Mouse (Mus musculus) limb, embryonic 13.5 days (tissue): ENCODE data around the gene Sh2d4b. TPM values are rescaled to one million over a fixed set of nuclear protein-coding genes. Genes with fewer than 3 reads are reported as not detected.

Source experiments
- ATAC-seq: fragments of 200-750 bp; cut with Nextera tagmentation; 2 replicates; pipeline ENCODE4 v1.8.0; 2017; ENCODE audit warnings: low read depth, moderate number of reproducible peaks, moderate TSS enrichment; ENCODE audit not compliant: low FRiP score
- H3K27ac ChIP-seq: fragments of 300-500 bp; sonication (generic); 2 replicates; pipeline ENCODE4 v1.5.1; 2015; ENCODE audit warnings: inconsistent platforms, mild to moderate bottlenecking, moderate library complexity
- H3K27me3 ChIP-seq: fragments of 300-500 bp; sonication (generic); 2 replicates; pipeline ENCODE4 v1.6.1; 2015; ENCODE audit warnings: mild to moderate bottlenecking, inconsistent platforms
- H3K36me3 ChIP-seq: fragments of 300-500 bp; sonication (generic); 2 replicates; pipeline ENCODE4 v1.6.1; 2015; ENCODE audit warnings: inconsistent platforms, mild to moderate bottlenecking, moderate library complexity
- H3K4me1 ChIP-seq: fragments of 300-500 bp; sonication (generic); 2 replicates; pipeline ENCODE4 v1.6.1; 2015; ENCODE audit warnings: inconsistent platforms
- H3K4me2 ChIP-seq: fragments of 300-500 bp; sonication (generic); replicated peaks from 2 replicates; pipeline ENCODE4 v1.6.1; 2015; ENCODE audit warnings: inconsistent platforms, mild to moderate bottlenecking, moderate library complexity
- H3K4me3 ChIP-seq: fragments of 300-500 bp; sonication (generic); 2 replicates; pipeline ENCODE4 v1.5.1; 2015; ENCODE audit warnings: moderate library complexity, mild to moderate bottlenecking, inconsistent platforms
- H3K9ac ChIP-seq: fragments of 300-500 bp; sonication (generic); 2 replicates; pipeline ENCODE4 v1.6.1; 2015; ENCODE audit warnings: mild to moderate bottlenecking, inconsistent platforms
- H3K9me3 ChIP-seq: fragments of 300-500 bp; sonication (generic); 2 replicates; pipeline ENCODE4 v1.6.1; 2016; ENCODE audit warnings: inconsistent platforms
- WGBS: fragments of 180-500 bp; shearing (Covaris S2); methylation state at CpG from one replicate; pipeline ENCODE4 v1.1.7; 2015; 5-methylcytosine and 5-hydroxymethylcytosine counted together
- polyA plus RNA-seq: library from polyadenylated mRNA; unstranded; fragments of >200 nt; fragmentation: Nextera tagmentation; extraction: Ambion mirVana; gene quantifications from 2 replicates; pipeline ENCODE4 v1.2.1, GENCODE M21; 2015

Gene Sh2d4b
- polyA plus RNA-seq, 1 experiment from 2014 or later = 0.67 TPM

DNA sequence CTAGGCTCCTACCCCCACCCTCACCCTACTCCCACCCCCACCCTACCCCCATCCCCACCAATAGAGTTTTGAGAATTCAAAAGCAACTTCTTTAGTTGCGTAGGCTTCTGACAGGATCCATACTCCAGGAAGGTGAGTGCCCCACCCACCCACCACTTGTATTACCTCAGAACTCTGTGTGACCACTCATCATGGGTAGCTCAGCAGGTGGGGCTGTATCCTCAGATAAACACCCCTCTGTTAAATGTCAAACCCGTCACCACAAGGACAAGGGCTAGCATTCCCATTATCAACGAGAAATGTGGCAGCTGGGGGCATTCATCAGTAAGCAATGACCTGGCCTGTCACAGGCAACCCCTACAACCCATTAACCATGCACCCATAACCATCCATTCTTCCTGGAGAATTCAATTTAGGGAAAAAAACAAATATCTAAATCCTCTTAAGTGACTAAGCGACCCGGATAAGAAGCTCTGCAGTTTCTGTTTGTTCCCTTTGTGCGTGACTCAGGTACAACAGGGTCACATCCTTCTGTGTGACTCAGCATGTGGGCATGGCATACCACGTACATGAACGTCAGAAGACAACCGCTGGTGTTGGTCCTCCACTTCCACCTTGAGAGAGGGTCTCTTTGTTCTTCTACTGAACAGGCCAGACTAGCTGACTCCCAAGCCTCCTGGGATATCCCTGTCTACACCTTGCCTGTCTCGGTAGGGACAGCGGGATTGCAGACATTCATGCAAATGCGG, 9.4 kb upstream of the Sh2d4b start:
- Histone ChIP-seq H3K4me2 (no peak overlapping the region), H3K36me3 (peaks cover 25% of the 10 kb centered on the region), H3K9me3 (no peaks in the 10 kb centered on the region), H3K4me1 (no peaks in the 10 kb centered on the region), H3K4me3 (no peak overlapping the region), H3K27ac (no peak overlapping the region), H3K27me3 (no peaks in the 10 kb centered on the region), H3K9ac (no peak overlapping the region)
- ATAC-seq = no peak
- 85% methylated on average over 12 of the region's 12 CpGs for WGBS

DNA sequence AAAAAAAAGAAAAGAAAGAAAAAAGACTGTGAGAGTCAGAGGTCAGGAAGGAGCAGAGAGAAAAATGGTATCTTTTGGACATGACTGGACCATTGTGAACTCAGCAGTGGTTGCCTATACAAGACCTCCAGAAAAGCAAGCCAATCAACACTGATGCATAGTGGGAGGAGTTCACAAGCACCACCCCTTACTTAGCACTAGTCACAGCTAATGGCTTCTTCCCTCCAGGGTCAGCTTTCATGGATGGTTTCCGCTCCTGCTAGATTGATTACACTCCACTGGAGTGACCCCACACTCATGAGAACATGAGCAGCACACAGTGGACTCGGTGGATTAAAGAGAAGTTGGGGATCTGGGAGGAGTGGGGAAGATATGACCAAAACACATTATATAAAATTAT, 7.2 kb upstream of the Sh2d4b start:
- 64% methylated on average over 2 of the region's 2 CpGs for WGBS
- ATAC-seq = no peak
- H3K4me1 ChIP-seq = no peaks in the 10 kb centered on the region

DNA sequence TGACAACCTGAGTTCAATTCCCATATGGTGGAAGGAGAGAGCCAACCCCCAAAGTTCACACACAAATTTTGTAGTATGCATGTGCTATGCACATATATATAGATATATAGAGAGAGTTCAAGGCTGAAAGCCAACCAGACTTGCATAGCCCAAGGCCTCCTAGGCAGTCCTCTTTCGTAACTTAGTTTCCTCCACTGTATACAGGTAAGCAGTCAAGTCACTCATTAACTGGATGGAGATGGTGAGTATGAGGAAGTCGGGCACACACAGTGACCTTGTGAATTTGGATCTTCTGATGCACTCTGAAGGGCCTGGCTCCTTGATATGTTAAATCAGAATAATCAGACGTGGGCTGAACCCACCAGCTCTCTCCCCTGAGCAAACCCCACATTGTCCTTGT, 4.8 kb upstream of the Sh2d4b start:
- no peaks in the 10 kb centered on the region for H3K36me3 ChIP-seq
- H3K27ac ChIP-seq = no peak overlapping the region
- H3K4me2 ChIP-seq = no peak overlapping the region
- H3K4me1 ChIP-seq = peaks cover 15% of the 10 kb centered on the region
- ATAC-seq = no peak
- H3K27me3 ChIP-seq = no peaks in the 10 kb centered on the region
- no peak overlapping the region for H3K9ac ChIP-seq
- no peaks in the 10 kb centered on the region for H3K9me3 ChIP-seq
- 93% methylated on average over 3 of the region's 3 CpGs for WGBS
- H3K4me3 ChIP-seq = no peak overlapping the region

More for the DNA sequence above, 7.2 kb upstream of the Sh2d4b start:
- H3K36me3 ChIP-seq = peaks cover 5% of the 10 kb centered on the region; the same call in 1 of the 2 replicates
- H3K9ac ChIP-seq = no peak overlapping the region
- no peaks in the 10 kb centered on the region for H3K9me3 ChIP-seq
- no peak overlapping the region for H3K4me2 ChIP-seq
- H3K27me3 ChIP-seq = no peaks in the 10 kb centered on the region
- H3K27ac ChIP-seq = no peak overlapping the region
- H3K4me3 ChIP-seq = no peak overlapping the region

DNA sequence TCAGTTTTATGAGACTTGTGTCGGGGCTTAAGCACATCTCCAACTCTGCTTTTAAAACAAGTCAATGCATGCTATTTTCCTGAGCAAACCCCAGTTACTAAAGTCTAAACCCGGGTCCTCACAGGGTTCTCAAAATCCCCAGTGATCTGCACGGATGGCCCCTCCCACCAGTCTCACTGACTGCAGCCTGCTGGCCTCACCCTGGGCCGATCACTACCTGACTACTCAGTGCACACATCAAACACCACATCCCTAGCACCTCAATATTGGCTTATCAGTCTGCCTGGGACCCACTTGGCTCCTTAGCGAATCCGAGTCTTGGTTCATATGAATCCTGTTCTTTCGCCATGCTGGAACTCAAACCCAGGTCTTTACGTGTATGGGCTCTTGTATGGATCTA, 2.6 kb upstream of the Sh2d4b start:
- WGBS = 71% methylated on average over 8 of the region's 8 CpGs
- Histone ChIP-seq H3K4me1 (peaks cover 15% of the 10 kb centered on the region), H3K36me3 (no peaks in the 10 kb centered on the region), H3K4me2 (no peak overlapping the region), H3K9me3 (no peaks in the 10 kb centered on the region), H3K27ac (no peak overlapping the region), H3K9ac (no peak overlapping the region), H3K27me3 (no peaks in the 10 kb centered on the region), H3K4me3 (no peak overlapping the region)
- ATAC-seq = no peak

DNA sequence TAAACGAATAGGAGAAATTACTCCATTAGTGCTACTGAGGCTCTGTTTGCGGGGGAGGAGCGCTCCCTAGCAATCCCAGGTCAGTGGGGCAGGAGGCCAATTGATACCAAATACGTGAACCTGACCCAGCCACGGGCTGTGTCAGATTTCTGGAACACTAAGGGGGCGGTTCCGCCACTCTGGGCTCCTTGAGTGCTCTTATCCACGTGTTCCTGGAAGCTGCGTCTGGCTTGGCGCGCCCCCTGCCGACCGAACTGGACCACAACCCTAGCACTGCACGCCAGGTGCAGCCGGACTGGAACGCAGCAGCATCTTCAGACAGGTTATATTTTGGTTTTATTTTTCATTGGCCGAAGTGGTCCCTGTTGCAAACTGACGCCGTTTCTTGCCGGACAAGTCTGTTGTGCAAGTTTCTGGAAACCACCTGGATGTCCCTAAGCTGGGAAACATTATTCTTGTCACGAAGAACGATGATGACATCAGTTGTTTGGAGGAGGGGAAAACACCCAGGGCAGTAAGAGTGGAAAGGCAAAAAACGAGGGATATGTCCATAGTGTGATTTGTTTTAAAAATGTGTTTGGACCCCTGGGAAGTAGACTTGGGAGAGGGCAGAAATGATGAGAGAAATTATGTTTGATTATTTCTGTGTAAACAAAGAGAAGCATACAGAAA, 1.6 kb upstream of the Sh2d4b start:
- Histone ChIP-seq H3K36me3 (no peaks in the 10 kb centered on the region), H3K9ac (peak overlapping the region; percentile 35; the same call in 1 of the 2 replicates), H3K4me1 (peaks cover 15% of the 10 kb centered on the region), H3K27ac (no peak overlapping the region; the same call in 1 of the 2 replicates), H3K27me3 (no peaks in the 10 kb centered on the region), H3K9me3 (no peaks in the 10 kb centered on the region), H3K4me3 (peak overlapping the region; percentile 20; the same call in 1 of the 2 replicates), H3K4me2 (peak overlapping the region; percentile 60)
- WGBS = 10% methylated on average over 23 of the region's 23 CpGs
- peak; percentile 86 for ATAC-seq

DNA sequence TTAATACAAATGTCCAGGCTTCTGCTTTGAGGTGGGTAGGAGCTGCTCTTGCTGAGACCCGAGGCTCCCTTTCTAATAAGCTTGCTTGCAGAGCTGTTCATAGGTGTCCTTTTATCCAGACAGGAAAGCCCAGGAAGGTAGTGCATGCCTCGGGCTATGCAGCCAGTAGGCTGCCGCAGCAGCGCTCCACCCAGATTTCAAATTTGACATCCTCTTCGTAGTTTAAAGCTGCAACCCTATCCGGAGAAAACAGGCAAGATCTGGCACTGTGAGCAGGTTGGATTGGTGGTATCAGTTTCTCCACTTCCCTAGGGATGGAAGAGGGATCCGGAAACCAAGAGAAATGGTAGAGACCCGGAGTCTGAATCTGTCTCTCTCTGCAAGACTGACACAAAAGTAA, 818 bp upstream of the Sh2d4b start:
- H3K4me3 ChIP-seq = no peak overlapping the region

DNA sequence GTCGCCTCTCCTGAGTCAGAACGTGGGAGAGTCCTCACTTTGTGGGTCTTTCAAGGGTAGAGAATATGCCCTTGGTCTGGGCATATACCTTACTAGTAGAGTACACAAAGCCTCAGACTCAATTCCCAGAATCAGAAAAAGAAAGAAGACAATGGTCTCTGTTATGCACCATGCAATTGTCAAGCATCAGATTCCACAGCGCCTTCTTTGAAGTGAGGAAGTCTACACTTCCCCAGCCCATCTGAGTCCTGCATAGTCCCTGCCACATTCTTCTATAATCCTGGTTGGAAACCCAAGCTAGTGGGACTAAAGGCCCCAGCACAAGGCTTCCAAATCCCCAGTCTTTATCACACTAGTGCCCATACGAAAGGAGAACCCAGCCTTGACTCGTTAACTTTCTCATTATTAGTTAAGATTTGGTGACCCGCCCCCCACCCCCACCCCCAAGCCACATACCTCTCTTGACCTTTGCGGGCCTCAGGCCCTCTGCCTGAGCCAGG, 690 bp downstream of the Sh2d4b start:
- H3K4me2 ChIP-seq = no peak overlapping the region
- H3K4me3 ChIP-seq = no peak overlapping the region
- ATAC-seq = no peak
- no peaks in the 10 kb centered on the region for H3K36me3 ChIP-seq
- no peaks in the 10 kb centered on the region for H3K27me3 ChIP-seq
- no peak overlapping the region for H3K27ac ChIP-seq
- H3K9me3 ChIP-seq = no peaks in the 10 kb centered on the region
- peaks cover 15% of the 10 kb centered on the region for H3K4me1 ChIP-seq
- H3K9ac ChIP-seq = no peak overlapping the region
- 81% methylated on average over 7 of the region's 7 CpGs for WGBS

More for the DNA sequence above, 818 bp upstream of the Sh2d4b start:
- ATAC-seq = no peak
- WGBS = 51% methylated on average over 8 of the region's 8 CpGs
- no peaks in the 10 kb centered on the region for H3K9me3 ChIP-seq
- peak overlapping the region; percentile 10; the same call in 1 of the 2 replicates for H3K27ac ChIP-seq
- no peaks in the 10 kb centered on the region for H3K27me3 ChIP-seq
- peaks cover 15% of the 10 kb centered on the region for H3K4me1 ChIP-seq
- peak overlapping the region; percentile 60 for H3K4me2 ChIP-seq
- no peak overlapping the region for H3K9ac ChIP-seq
- H3K36me3 ChIP-seq = no peaks in the 10 kb centered on the region

DNA sequence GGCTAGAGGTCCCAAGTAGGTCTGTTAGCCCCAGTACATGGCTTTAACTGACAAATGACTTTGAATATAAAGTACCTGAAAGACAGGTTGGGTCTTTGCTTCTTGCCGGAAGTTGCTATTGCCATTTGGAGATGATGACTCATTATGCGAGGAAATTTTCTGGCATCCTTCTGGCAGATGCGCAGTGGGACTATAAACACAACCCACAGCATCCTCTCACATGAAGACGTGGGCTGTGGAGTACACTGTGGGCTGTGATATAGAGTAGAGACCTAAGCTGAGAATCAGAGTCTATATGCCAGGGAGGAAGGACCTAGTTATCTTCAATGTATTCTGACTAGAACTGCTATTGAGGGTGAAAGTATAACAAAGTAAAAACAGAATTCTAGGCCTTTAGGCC, 1.6 kb downstream of the Sh2d4b start:
- no peaks in the 10 kb centered on the region for H3K9me3 ChIP-seq
- no peak overlapping the region for H3K9ac ChIP-seq
- H3K4me3 ChIP-seq = no peak overlapping the region
- H3K27ac ChIP-seq = no peak overlapping the region
- no peak overlapping the region for H3K4me2 ChIP-seq
- no peak for ATAC-seq
- WGBS = 90% methylated on average over 4 of the region's 4 CpGs
- no peaks in the 10 kb centered on the region for H3K27me3 ChIP-seq
- H3K4me1 ChIP-seq = peaks cover 15% of the 10 kb centered on the region
- no peaks in the 10 kb centered on the region for H3K36me3 ChIP-seq

DNA sequence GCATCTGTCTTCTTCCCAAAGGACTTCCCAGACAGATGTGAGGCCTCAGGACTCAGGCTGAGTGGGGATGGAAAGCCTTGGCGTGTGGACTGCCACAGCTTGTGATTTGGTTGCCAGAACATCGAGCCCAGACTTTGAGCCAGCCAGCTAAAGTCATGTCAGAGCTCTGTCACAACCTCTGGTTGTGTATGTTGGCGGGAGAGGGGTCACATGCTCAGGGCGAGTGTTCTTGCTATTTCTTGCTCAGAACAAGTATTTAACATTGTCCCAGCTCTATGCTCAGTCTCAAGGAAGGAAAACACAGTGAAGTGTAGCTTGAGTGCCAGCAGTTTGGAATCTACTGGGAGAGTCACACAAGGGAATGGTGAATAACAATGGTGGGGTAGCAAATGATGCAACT, 3.4 kb downstream of the Sh2d4b start:
- Histone ChIP-seq H3K4me1 (peaks cover 21% of the 10 kb centered on the region), H3K27ac (no peak overlapping the region), H3K9me3 (no peaks in the 10 kb centered on the region), H3K36me3 (no peaks in the 10 kb centered on the region), H3K4me3 (no peak overlapping the region), H3K4me2 (no peak overlapping the region), H3K27me3 (no peaks in the 10 kb centered on the region), H3K9ac (no peak overlapping the region)
- 80% methylated on average over 4 of the region's 4 CpGs for WGBS
- no peak for ATAC-seq

DNA sequence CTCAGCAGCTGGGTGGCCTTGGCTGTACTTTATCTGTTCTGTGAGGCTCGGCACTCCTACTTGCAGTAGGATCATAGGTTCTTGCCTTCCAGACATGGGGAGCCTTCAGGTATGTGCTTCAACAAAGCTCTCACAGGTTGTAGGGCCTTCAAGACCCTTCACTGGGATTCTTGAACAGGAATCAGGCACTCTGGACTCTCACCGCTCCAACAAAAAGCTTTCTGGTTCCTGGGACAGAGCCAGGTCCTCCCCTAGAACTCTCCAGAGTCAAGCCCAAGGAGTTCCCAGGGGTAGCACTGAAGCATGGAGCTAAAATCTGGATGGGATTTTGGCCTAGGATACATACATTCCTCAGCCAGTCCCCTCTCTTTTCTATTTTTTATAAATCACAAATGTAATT, 3.9 kb downstream of the Sh2d4b start:
- 90% methylated on average over 2 of the region's 2 CpGs for WGBS
- Histone ChIP-seq H3K4me3 (no peak overlapping the region), H3K4me2 (no peak overlapping the region), H3K9me3 (no peaks in the 10 kb centered on the region), H3K4me1 (peaks cover 17% of the 10 kb centered on the region), H3K9ac (no peak overlapping the region), H3K27ac (no peak overlapping the region), H3K27me3 (no peaks in the 10 kb centered on the region), H3K36me3 (no peaks in the 10 kb centered on the region)
- ATAC-seq = no peak

DNA sequence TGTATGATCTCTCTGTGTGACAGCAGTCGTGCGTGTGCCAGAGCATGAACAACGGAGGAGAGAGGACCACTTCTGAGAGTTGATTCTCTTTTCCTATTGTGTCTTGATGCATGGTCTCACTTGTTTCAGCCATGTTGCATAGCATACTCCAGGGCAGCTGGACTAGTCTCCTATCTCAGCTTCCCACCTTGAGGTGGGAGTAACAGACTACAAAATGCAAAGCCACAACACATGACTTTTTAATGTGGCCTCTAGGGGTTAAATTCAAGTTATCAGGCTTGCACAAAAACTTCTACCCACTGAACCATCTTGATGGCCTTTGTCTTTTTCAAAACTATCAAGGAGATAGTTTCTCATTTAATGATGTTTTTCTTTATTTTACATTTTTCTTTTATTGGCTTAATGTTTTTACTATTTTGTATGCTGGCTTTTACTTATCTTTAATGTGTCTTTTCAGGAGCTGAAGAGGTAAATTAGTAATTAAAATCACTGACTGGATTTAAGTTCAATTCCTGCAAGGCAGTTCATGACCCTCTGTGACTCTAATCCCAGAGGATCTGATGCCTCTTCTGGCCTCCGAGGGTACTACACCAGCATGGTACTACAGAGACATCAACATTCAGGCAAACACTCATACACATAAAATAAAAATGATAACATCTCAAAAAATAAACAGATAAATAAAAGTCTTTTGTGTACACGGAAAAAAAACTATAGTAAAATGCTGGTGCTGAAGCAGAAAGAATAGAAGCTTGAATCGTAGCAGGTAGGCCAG, 6.5 kb downstream of the Sh2d4b start:
- Histone ChIP-seq H3K9ac (no peak overlapping the region), H3K4me1 (peaks cover 6% of the 10 kb centered on the region; the same call in 1 of the 2 replicates), H3K4me2 (no peak overlapping the region), H3K27ac (no peak overlapping the region), H3K27me3 (no peaks in the 10 kb centered on the region), H3K4me3 (no peak overlapping the region), H3K9me3 (no peaks in the 10 kb centered on the region), H3K36me3 (no peaks in the 10 kb centered on the region)
- ATAC-seq = no peak
- 82% methylated on average over 6 of the region's 6 CpGs for WGBS

DNA sequence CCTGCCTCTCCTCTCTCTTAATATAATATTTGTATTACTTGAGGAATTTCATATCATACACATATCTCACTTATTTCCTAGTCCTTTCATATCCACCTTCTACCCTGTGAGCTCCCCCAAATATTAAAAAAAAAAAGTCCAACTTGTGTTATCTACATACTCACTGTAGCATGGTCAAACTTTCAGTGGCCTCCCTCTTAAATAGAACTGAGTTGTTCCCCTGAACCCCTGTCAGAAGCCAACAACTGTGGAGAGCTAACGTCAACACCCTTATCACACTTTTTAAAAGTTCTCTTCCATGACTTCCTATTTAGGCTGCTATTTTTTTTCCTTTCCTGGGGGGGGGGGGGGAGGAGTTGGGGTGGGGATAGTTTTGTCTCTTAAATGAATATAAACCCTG, 7.3 kb downstream of the Sh2d4b start:
- H3K4me1 ChIP-seq = peaks cover 6% of the 10 kb centered on the region; the same call in 1 of the 2 replicates
- H3K9me3 ChIP-seq = no peaks in the 10 kb centered on the region
- H3K9ac ChIP-seq = no peak overlapping the region
- H3K36me3 ChIP-seq = no peaks in the 10 kb centered on the region
- H3K27me3 ChIP-seq = no peaks in the 10 kb centered on the region
- no peak overlapping the region for H3K4me2 ChIP-seq
- no peak overlapping the region for H3K27ac ChIP-seq
- 62% methylated on average over 1 of the region's 1 CpGs for WGBS
- H3K4me3 ChIP-seq = no peak overlapping the region
- ATAC-seq = no peak
